Mouse (Mus musculus) cortical plate, adult 2 months (tissue): Measurements from ENCODE around the gene Adamts16.

Experiments
- CTCF ChIP-seq: fragments of 200-500 bp; IDR thresholded peaks from 2 replicates; pipeline ENCODE4 v1.5.1; 2011; ENCODE audit warnings: mild to moderate bottlenecking, control low read depth, low read length; ENCODE audit not compliant: insufficient read depth; ENCODE audit errors: extremely low read depth
- POLR2A ChIP-seq: fragments of 200-500 bp; IDR thresholded peaks from 2 replicates; pipeline ENCODE4 v1.6.1; 2011; ENCODE audit warnings: mild to moderate bottlenecking, low read length, control low read depth; ENCODE audit not compliant: insufficient read depth; ENCODE audit errors: extremely low read depth

DNA sequence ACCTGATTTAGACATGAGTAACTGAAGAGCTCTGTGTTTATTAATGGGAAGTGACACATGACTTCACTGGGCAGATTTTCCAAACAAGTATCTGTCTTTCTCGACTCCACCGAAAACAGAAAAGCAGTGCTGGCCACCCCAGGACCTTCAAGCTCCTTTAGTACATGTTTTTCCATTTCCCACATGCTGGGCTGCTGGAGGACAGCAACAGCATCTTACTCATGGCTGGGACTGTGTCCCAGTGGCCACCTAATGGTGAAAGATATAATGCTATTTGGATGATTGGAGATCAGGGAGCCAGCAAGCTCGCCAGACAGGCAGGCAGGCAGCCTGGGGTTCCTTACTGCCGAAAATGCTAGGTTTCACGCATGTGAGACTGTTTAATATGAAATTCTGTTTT, 57.5 kb downstream of the Adamts16 start:
- TF ChIP-seq CTCF (0 out of 2 replicates have a peak, but pooled peaks have one; percentile 7), POLR2A (no peak)
